Mouse (Mus musculus) bone marrow, adult 2 months (tissue): ENCODE results near the gene Ccr8. TPM values are rescaled to one million over a fixed set of nuclear protein-coding genes. Genes with fewer than 3 reads are reported as not detected.

Experiments used
- H3K27ac ChIP-seq: fragments of 200-500 bp; 2 replicates; pipeline ENCODE4 v1.5.1; 2012; ENCODE audit warnings: low read depth, mild to moderate bottlenecking, control low read depth, inconsistent platforms, low read length; ENCODE audit not compliant: control insufficient read depth, poor library complexity, insufficient read depth
- H3K4me1 ChIP-seq: fragments of 200-500 bp; 2 replicates; pipeline ENCODE4 v1.6.1; 2011; ENCODE audit warnings: low read length; ENCODE audit not compliant: control insufficient read depth, insufficient read depth
- H3K4me3 ChIP-seq: fragments of 200-500 bp; replicated peaks from 2 replicates; pipeline ENCODE3; 2011; ENCODE audit warnings: mild to moderate bottlenecking, low read depth, low read length, control low read depth; ENCODE audit not compliant: control insufficient read depth
- CTCF ChIP-seq: fragments of 200-500 bp; IDR thresholded peaks from 2 replicates; pipeline ENCODE4 v1.5.1; 2011; ENCODE audit warnings: low read length, control low read depth; ENCODE audit not compliant: control insufficient read depth, insufficient read depth
- POLR2A ChIP-seq: fragments of 200-500 bp; IDR thresholded peaks from 2 replicates; pipeline ENCODE4 v1.6.1; 2011; ENCODE audit warnings: low read depth, mild to moderate bottlenecking, control low read depth, low read length, borderline replicate concordance; ENCODE audit not compliant: control insufficient read depth
- WGBS: fragments of 180-500 bp; shearing (Covaris S2); methylation state at CpG from one replicate; pipeline ENCODE4 v1.1.7; 2018; 5-methylcytosine and 5-hydroxymethylcytosine counted together
- polyA plus RNA-seq: library from polyadenylated mRNA; stranded (reverse); fragments of >200 nt; gene quantifications from 2 replicates; pipeline ENCODE4 v1.2.4, GENCODE M21; 2011; ENCODE audit warnings: low replicate concordance; ENCODE audit not compliant: missing spikeins, insufficient read depth, insufficient read length

Gene Ccr8
- polyA plus RNA-seq, 1 experiment, result not detected

- H3K27ac ChIP-seq, result peak overlapping the region; percentile 69
- WGBS, result 7% methylated on average over 10 of the region's 10 CpGs
- H3K4me1 ChIP-seq, result peaks cover 6% of the 10 kb centered on the region
- H3K4me3 ChIP-seq, result peak overlapping the region; percentile 39
- no peak for TF ChIP-seq POLR2A
These were observed 23.9 kb upstream of the Ccr8 start for GRCm38 (mm10) chr9:120068047-120068446.

- no peak within 1 kb of the TSS for H3K4me3 ChIP-seq
- TF ChIP-seq CTCF (no peak), POLR2A (no peak)
- 74% methylated on average over 11 of the region's 11 CpGs for WGBS
- peaks cover 6% of the 10 kb centered on the region for H3K4me1 ChIP-seq
- H3K27ac ChIP-seq, result peak within 1 kb of the TSS; percentile 69; the same call in 1 of the 2 replicates
These were observed 22.1 kb upstream of the Ccr8 start, which contains the start of gene Cx3cr1 for GRCm38 (mm10) chr9:120069779-120070178. Gene Cx3cr1, minus strand, starts transcription at chr9:120069879.

GRCm38 (mm10) chr9:120071251-120071650 lies 20.7 kb upstream of the Ccr8 start:
- no peak overlapping the region for H3K4me3 ChIP-seq
- 54% methylated on average over 2 of the region's 2 CpGs for WGBS
- H3K4me1 ChIP-seq, result peaks cover 6% of the 10 kb centered on the region
- no peak for TF ChIP-seq CTCF
- no peak for TF ChIP-seq POLR2A
- H3K27ac ChIP-seq, result no peak overlapping the region

- TF ChIP-seq CTCF (peak; percentile 93), POLR2A (no peak)
- H3K27ac ChIP-seq, result no peak overlapping the region
- WGBS, result 11% methylated on average over 3 of the region's 3 CpGs
- peaks cover 6% of the 10 kb centered on the region for H3K4me1 ChIP-seq
- no peak overlapping the region for H3K4me3 ChIP-seq
These were observed 18.7 kb upstream of the Ccr8 start for GRCm38 (mm10) chr9:120073169-120073568.

GRCm38 (mm10) chr9:120074516-120074915 lies 17.4 kb upstream of the Ccr8 start:
- Histone ChIP-seq H3K4me1 (peaks cover 4% of the 10 kb centered on the region), H3K4me3 (no peak overlapping the region), H3K27ac (no peak overlapping the region)
- 73% methylated on average over 7 of the region's 7 CpGs for WGBS
- TF ChIP-seq POLR2A (no peak), CTCF (no peak)

GRCm38 (mm10) chr9:120078241-120078640 lies 13.7 kb upstream of the Ccr8 start:
- TF ChIP-seq POLR2A, result no peak
- no peak for TF ChIP-seq CTCF
- Histone ChIP-seq H3K27ac (no peak overlapping the region), H3K4me3 (no peak overlapping the region), H3K4me1 (no peaks in the 10 kb centered on the region; the same call in 1 of the 2 replicates)
- WGBS, result 69% methylated on average over 3 of the region's 3 CpGs

- WGBS, result 30% methylated on average over 7 of the region's 7 CpGs
- no peaks in the 10 kb centered on the region; the same call in 1 of the 2 replicates for H3K4me1 ChIP-seq
- no peak overlapping the region for H3K4me3 ChIP-seq
- no peak for TF ChIP-seq POLR2A
- no peak overlapping the region for H3K27ac ChIP-seq
These were observed 12.0 kb upstream of the Ccr8 start for GRCm38 (mm10) chr9:120079901-120080300.

GRCm38 (mm10) chr9:120080546-120081108 lies 11.3 kb upstream of the Ccr8 start:
- Histone ChIP-seq H3K4me3 (no peak overlapping the region), H3K27ac (no peak overlapping the region), H3K4me1 (no peaks in the 10 kb centered on the region; the same call in 1 of the 2 replicates)
- WGBS, result 76% methylated on average over 8 of the region's 8 CpGs
- TF ChIP-seq CTCF (peak; percentile 34; the same call in 1 of the 2 replicates), POLR2A (no peak)

GRCm38 (mm10) chr9:120081247-120081646 lies 10.7 kb upstream of the Ccr8 start:
- WGBS, result 76% methylated on average over 6 of the region's 6 CpGs
- no peak overlapping the region for H3K27ac ChIP-seq
- H3K4me1 ChIP-seq, result no peaks in the 10 kb centered on the region; the same call in 1 of the 2 replicates
- TF ChIP-seq CTCF (peak; percentile 61), POLR2A (no peak)
- no peak overlapping the region for H3K4me3 ChIP-seq
